Mouse (Mus musculus) stomach, postnatal 0 days (tissue): Measurements from ENCODE around the gene Gm42372. TPM values are rescaled to one million over a fixed set of nuclear protein-coding genes. Genes with fewer than 3 reads are reported as not detected.

ENCODE experiments used
- ATAC-seq: fragments of 200-750 bp; cut with Nextera tagmentation; 2 replicates; pipeline ENCODE4 v1.8.0; 2017; ENCODE audit not compliant: low FRiP score, low TSS enrichment
- DNase-seq: peaks from one replicate; pipeline ENCODE4 v3.0.0-alpha.2; 2016; ENCODE audit warnings: low spot score
- H3K27ac ChIP-seq: fragments of 300-500 bp; sonication (generic); replicated peaks from 2 replicates; pipeline ENCODE4 v1.5.1; 2014; ENCODE audit warnings: mild to moderate bottlenecking, control low read depth
- H3K27me3 ChIP-seq: fragments of 300-500 bp; sonication (generic); 2 replicates; pipeline ENCODE4 v1.6.1; 2014; ENCODE audit warnings: low read length; ENCODE audit not compliant: control insufficient read depth, insufficient read depth
- H3K36me3 ChIP-seq: fragments of 300-500 bp; sonication (generic); 2 replicates; pipeline ENCODE4 v1.6.1; 2014; ENCODE audit warnings: low read length, mixed read lengths; ENCODE audit not compliant: control insufficient read depth, insufficient read depth
- H3K4me1 ChIP-seq: fragments of 300-500 bp; sonication (generic); replicated peaks from 2 replicates; pipeline ENCODE4 v1.6.1; 2014; ENCODE audit warnings: antibody characterized with exemption; ENCODE audit not compliant: control insufficient read depth, insufficient read depth
- H3K4me2 ChIP-seq: fragments of 300-500 bp; sonication (generic); replicated peaks from 2 replicates; pipeline ENCODE4 v1.6.1; 2014; ENCODE audit warnings: low read depth, mild to moderate bottlenecking, control low read depth, moderate library complexity
- H3K4me3 ChIP-seq: fragments of 300-500 bp; sonication (generic); 2 replicates; pipeline ENCODE4 v1.5.1; 2014; ENCODE audit warnings: low read depth, low read length, control low read depth
- H3K9ac ChIP-seq: fragments of 300-500 bp; sonication (generic); 2 replicates; pipeline ENCODE4 v1.6.1; 2014; ENCODE audit warnings: mild to moderate bottlenecking, low read length, control low read depth, mixed read lengths
- H3K9me3 ChIP-seq: fragments of 300-500 bp; sonication (generic); 2 replicates; pipeline ENCODE4 v1.6.1; 2016; ENCODE audit warnings: low read length; ENCODE audit not compliant: control insufficient read depth
- CTCF ChIP-seq: IDR thresholded peaks from 2 replicates; pipeline ENCODE4 v1.5.1; 2016; ENCODE audit warnings: antibody characterized with exemption, low read depth, mild to moderate bottlenecking, moderate library complexity
- EP300 ChIP-seq: optimal IDR thresholded peaks from 2 replicates; pipeline ENCODE3; 2016; ENCODE audit warnings: antibody characterized with exemption
- WGBS: fragments of 180-500 bp; shearing (Covaris S2); extraction: QIAGEN DNeasy Blood & Tissue Kit; methylation state at CpG from one replicate; pipeline ENCODE4 v1.1.7; 2014; 5-methylcytosine and 5-hydroxymethylcytosine counted together
- polyA plus RNA-seq: library from polyadenylated mRNA; unstranded; fragments of >200 nt; fragmentation: Nextera tagmentation; extraction: Ambion mirVana; gene quantifications from 2 replicates; pipeline ENCODE4 v1.2.1, GENCODE M21; 2015

Gene Gm42372
- polyA plus RNA-seq, 1 experiment from 2014 or later = 0.15 TPM

DNA sequence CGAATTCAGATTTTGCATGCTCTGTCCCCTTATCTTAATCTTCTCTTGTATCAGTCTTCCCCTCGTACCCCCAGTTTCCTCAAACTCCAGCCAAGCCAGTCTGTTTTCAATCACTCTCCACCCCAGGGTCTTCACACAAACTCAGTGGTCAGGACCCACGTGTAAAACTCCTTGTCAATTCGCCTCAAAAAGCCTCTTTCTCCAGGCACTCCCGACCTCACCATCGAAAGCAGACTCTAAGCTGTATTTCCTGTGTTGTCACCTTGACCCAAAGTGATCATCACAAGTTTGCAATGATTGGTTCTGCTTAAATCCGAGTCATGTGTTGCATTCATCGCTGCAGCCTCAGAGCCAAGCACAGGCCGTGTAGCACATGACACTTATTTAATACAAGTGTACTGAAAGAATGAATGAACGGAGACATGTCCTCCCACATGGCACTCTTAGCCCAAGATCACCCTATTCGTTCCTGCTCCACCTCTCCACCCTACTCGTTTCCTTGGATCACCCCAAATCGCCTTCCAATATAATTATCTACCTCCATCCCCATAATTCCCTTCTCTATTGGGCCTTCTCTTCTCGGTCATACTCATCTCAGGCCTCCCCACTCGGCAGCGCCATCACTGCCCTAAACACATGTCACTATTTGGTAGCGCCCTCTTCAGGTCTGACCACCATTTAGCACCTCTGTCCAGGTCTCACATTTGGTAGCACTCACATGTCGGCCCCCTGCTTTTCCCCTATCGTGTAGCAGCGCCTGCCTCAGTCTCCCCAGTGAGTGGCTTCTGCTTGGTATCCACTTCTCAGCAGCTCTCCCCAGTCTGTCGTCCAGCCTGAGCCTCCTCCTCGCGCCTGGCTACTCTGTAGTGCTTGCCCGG lies 44.1 kb downstream of the Gm42372 start:
- no peaks in the 10 kb centered on the region for H3K27me3 ChIP-seq
- TF ChIP-seq EP300 (no peak), CTCF (peak; percentile 78)
- H3K9me3 ChIP-seq = no peaks in the 10 kb centered on the region
- H3K9ac ChIP-seq = peak overlapping the region; percentile 87
- H3K27ac ChIP-seq = peak overlapping the region; percentile 90
- WGBS = 5% methylated on average over 24 of the region's 24 CpGs
- peak; percentile 79 for DNase-seq
- H3K36me3 ChIP-seq = peaks cover 9% of the 10 kb centered on the region
- H3K4me2 ChIP-seq = peak overlapping the region; percentile 74
- peaks cover 7% of the 10 kb centered on the region for H3K4me1 ChIP-seq
- peak overlapping the region; percentile 80 for H3K4me3 ChIP-seq
- ATAC-seq = peak; percentile 52

DNA sequence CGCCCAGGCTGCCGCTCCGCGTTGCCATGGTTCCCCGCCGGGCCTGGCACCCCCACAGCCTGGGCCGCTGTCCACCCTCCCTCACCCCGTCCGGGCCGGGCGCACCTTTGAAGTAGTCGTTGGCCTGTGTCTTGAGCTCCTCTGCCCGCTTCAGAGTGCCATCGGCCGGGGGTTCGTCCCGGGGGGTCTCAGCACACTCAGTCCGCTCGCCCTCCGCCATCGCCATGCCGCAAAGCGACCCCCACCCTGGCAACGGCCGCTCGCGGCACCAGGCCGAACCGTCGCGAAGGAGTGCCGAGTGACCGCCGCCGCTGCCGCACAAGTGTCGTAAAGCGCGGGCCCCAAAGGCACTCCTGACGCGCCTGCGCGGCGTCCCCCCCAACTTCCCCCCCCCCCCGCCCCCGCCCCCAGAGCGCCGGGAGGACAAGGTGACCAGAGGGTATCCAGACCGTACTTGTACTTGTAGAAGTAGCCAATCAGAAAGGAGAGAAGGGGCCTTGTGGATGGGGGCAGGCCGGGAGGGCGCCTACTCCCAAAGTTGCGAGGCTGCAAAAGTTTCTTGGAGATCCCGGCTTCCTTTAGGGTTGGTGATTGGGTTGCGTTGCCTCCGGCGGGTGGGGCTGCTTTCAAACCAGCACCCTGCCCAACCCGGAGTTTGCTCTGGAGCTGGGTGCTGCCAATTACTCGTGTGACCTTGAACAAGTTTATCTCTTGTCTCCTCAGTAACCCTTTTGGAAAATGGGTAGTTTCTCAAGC lies 44.9 kb downstream of the Gm42372 start, which contains the start of gene Ppp5c:
TSS of gene Ppp5c (minus strand) at position 337 of the 756 bp plus-strand sequence.
- Histone ChIP-seq H3K27me3 (no peaks in the 10 kb centered on the region), H3K4me1 (peaks cover 7% of the 10 kb centered on the region), H3K9ac (peak within 1 kb of the TSS; percentile 87), H3K4me3 (peak within 1 kb of the TSS; percentile 80), H3K4me2 (peak within 1 kb of the TSS; percentile 74), H3K27ac (peak within 1 kb of the TSS; percentile 90), H3K36me3 (peaks cover 12% of the 10 kb centered on the region), H3K9me3 (no peaks in the 10 kb centered on the region)
- ATAC-seq (peak; percentile 79), DNase-seq (peak; percentile 96)
- under 1% methylated on average over 46 of the region's 58 CpGs for whole genome bisulfite sequencing
- peak; percentile 31 for TF ChIP-seq EP300
- TF ChIP-seq CTCF = no peak

DNA sequence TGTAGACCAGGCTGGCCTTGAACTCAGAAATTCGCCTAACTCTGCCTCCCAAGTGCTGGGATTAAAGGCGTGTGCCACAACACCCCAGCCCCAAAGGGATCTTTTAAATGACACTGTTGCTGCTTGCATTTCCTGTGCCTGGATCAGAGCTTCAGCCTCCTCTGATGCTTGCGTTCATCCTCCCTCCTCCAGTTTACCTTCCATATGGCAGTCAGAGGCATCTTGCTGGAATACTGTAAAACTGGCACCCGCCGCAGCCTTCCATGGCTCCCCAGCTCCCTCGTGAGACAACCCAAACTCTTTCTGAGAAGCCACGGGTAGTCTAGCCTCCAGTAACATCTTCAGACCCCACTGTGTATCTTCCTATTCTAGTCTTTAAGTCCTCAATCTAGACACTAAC lies 46.0 kb downstream of the Gm42372 start:
- H3K36me3 ChIP-seq = peaks cover 12% of the 10 kb centered on the region
- H3K27me3 ChIP-seq = no peaks in the 10 kb centered on the region
- H3K4me2 ChIP-seq = no peak overlapping the region
- H3K9ac ChIP-seq = no peak overlapping the region
- peak overlapping the region; percentile 13; the same call in 1 of the 2 replicates for H3K27ac ChIP-seq
- no peaks in the 10 kb centered on the region for H3K9me3 ChIP-seq
- WGBS = 84% methylated on average over 7 of the region's 7 CpGs
- H3K4me3 ChIP-seq = no peak overlapping the region
- ATAC-seq = no peak
- DNase-seq = no peak
- no peak for TF ChIP-seq EP300
- no peak for TF ChIP-seq CTCF
- H3K4me1 ChIP-seq = peaks cover 7% of the 10 kb centered on the region

DNA sequence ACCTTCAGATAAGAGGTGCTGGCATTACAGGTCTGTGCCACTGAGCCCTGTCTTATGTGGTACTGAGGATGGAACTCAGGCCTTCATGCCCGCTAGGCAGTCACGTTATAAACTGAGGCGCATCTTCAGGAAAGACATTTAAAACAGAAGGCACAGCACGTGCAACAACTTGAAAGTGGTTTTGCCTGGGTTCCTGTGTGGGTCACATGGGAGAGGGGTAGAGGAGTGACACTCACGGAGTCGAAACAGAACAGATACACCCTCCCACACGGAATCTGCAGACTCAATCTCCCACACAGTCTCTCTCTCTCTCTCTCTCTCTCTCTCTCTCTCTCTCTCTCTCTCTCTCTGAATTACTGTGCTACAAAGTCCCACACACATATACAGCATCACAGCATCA lies 47.4 kb downstream of the Gm42372 start:
- H3K36me3 ChIP-seq = peaks cover 22% of the 10 kb centered on the region
- ATAC-seq = no peak
- TF ChIP-seq EP300 = no peak
- TF ChIP-seq CTCF = no peak
- no peak overlapping the region for H3K4me2 ChIP-seq
- no peak overlapping the region for H3K27ac ChIP-seq
- H3K4me3 ChIP-seq = no peak overlapping the region
- H3K9ac ChIP-seq = no peak overlapping the region
- peaks cover 5% of the 10 kb centered on the region for H3K4me1 ChIP-seq
- 77% methylated on average over 7 of the region's 7 CpGs for WGBS
- H3K27me3 ChIP-seq = no peaks in the 10 kb centered on the region
- DNase-seq = no peak
- H3K9me3 ChIP-seq = no peaks in the 10 kb centered on the region

Other genes starting within 250 kb of the Gm42372 start
- 225 and 229 TPM in 2 replicates for gene Ap2s1, start 244.7 kb upstream of the Gm42372 start, polyA plus RNA-seq
- gene Slc1a5, start 201.7 kb upstream of the Gm42372 start, polyA plus RNA-seq = 48.6 and 53.5 TPM in 2 replicates
- gene Strn4, start 167.2 kb upstream of the Gm42372 start, polyA plus RNA-seq = 45.1 and 45.2 TPM in 2 replicates
- gene Fkrp, start 166.4 kb upstream of the Gm42372 start, polyA plus RNA-seq = 14.2 and 14.5 TPM in 2 replicates
- gene Prkd2, start 140.2 kb upstream of the Gm42372 start, polyA plus RNA-seq = 7.5 and 8.8 TPM in 2 replicates
- 3.5 and 5.1 TPM in 2 replicates for gene Dact3, start 107.8 kb upstream of the Gm42372 start, polyA plus RNA-seq
- 7.3 and 7.4 TPM in 2 replicates for gene Gng8, start 91.3 kb upstream of the Gm42372 start, polyA plus RNA-seq
- gene Ptgir, start 76.6 kb upstream of the Gm42372 start, polyA plus RNA-seq = 1.5 and 1.6 TPM in 2 replicates
- 49.1 and 58.7 TPM in 2 replicates for gene Calm3, start 59.0 kb upstream of the Gm42372 start, polyA plus RNA-seq
- gene Pnmal2, start 38.4 kb upstream of the Gm42372 start, polyA plus RNA-seq = 4.7 and 4.8 TPM in 2 replicates
- 1.7 and 1.8 TPM in 2 replicates for gene Pnmal1, start 23.4 kb upstream of the Gm42372 start, polyA plus RNA-seq
- 4.7 and 6.7 TPM in 2 replicates for gene Ccdc8, start 9.6 kb downstream of the Gm42372 start, polyA plus RNA-seq
- 51.6 and 57.5 TPM in 2 replicates for gene Ppp5c, start 44.8 kb downstream of the Gm42372 start, polyA plus RNA-seq
- gene Hif3a, start 79.3 kb downstream of the Gm42372 start, polyA plus RNA-seq = 3.4 and 4.0 TPM in 2 replicates
- gene Psg16, start 91.0 kb downstream of the Gm42372 start, polyA plus RNA-seq = 0.05 and 0.12 TPM in 2 replicates
- gene Ceacam3, start 167.2 kb downstream of the Gm42372 start, polyA plus RNA-seq = not detected in 2 replicates
- gene Psg29, start 220.4 kb downstream of the Gm42372 start, polyA plus RNA-seq = not detected in 2 replicates